Mouse (Mus musculus) heart, embryonic 11.5 days (tissue): ENCODE data around the gene Otop1. TPM values are rescaled to one million over a fixed set of nuclear protein-coding genes. Genes with fewer than 3 reads are reported as not detected.

ENCODE experiments used
- polyA plus RNA-seq: library from polyadenylated mRNA; unstranded; fragments of >200 nt; fragmentation: Nextera tagmentation; extraction: Ambion mirVana; gene quantifications from 2 replicates; pipeline ENCODE4 v1.2.1, GENCODE M21; 2014

The Otop1 gene
- polyA plus RNA-seq, 1 experiment from 2014 or later, result not detected

Other genes starting within 250 kb of the Otop1 start
- 40.4 and 40.8 TPM in 2 replicates for gene Stx18, start 237.2 kb upstream of the Otop1 start, polyA plus RNA-seq
- 5.3 and 11.9 TPM in 2 replicates for gene Nsg1, start 116.1 kb upstream of the Otop1 start, polyA plus RNA-seq
- gene Zbtb49, start 55.5 kb upstream of the Otop1 start, polyA plus RNA-seq, result 6.7 and 7.3 TPM in 2 replicates
- 54.4 and 65.1 TPM in 2 replicates for gene Lyar, start 55.5 kb upstream of the Otop1 start, polyA plus RNA-seq
- gene Tmem128, start 15.8 kb upstream of the Otop1 start, polyA plus RNA-seq, result 50.7 and 51.3 TPM in 2 replicates
- not detected in 2 replicates for gene Drd5, start 43.4 kb downstream of the Otop1 start, polyA plus RNA-seq
- 0.19 and 0.49 TPM in 2 replicates for gene Slc2a9, start 227.2 kb downstream of the Otop1 start, polyA plus RNA-seq